Mouse (Mus musculus) lung, postnatal 10 days (tissue): ENCODE data around the gene Lpcat2.

Source experiments
- DNase-seq: peaks from one replicate; pipeline ENCODE4 v3.0.0; 2021

Gene Lpcat2

GRCm38 (mm10) chr8:92916082-92916481, 60.9 kb downstream of the Lpcat2 start:
- DNase-seq: no peak

GRCm38 (mm10) chr8:92921768-92922167, 66.6 kb downstream of the Lpcat2 start:
- no peak for DNase-seq

- no peak for DNase-seq
Observed at GRCm38 (mm10) chr8:92928986-92929385, 73.8 kb downstream of the Lpcat2 start.

GRCm38 (mm10) chr8:92938056-92938455, 82.9 kb downstream of the Lpcat2 start:
- no peak for DNase-seq

DNA sequence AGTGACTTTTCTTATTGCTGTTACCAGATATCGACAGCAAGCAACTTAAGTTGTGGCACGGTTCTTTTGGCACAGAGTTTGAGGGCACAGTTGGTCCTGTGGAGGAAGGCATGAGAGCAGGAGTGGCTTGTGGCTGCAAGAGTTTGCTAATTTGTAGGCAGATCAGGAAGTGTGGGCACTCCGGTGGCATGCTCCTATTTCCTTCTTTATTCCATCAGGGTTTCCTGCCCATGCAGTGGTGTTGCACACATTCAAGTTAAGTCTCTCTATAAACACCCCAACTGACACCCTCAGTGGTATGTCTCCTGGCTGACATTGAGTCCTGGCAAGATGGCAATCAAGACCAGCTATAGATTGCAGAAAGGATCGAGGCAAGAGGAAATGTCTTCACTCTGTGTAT, 93.9 kb downstream of the Lpcat2 start:
- no peak for DNase-seq

GRCm38 (mm10) chr8:92950639-92951371, 95.7 kb downstream of the Lpcat2 start:
- no peak for DNase-seq

GRCm38 (mm10) chr8:92954044-92954443, 98.9 kb downstream of the Lpcat2 start:
- no peak for DNase-seq

DNA sequence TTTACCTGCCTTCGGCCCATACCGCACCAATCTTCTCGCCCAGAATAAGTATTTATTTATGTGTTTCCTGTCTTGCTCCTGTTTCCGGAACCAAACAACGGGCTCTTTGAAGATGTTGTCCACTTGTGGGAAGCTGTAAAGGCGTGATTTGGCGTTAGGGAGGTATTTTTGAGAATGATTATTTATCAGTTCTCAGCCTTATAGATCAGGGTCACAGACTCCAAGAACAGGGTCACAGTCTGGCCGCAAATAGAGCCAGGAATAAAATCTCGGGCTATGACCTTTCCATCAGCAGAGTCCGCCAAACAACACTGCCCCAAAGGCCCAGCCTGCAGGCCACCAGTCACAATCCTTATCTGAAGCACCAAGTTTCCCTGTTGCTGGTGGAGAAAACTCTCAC, 104.6 kb downstream of the Lpcat2 start, which contains the start of gene Slc6a2:
Gene Slc6a2, plus strand, starts transcription at position 301 of the 400 bp plus-strand sequence.
- no peak for DNase-seq

- DNase-seq: no peak
Observed at GRCm38 (mm10) chr8:92960451-92960911, 105.3 kb downstream of the Lpcat2 start.

- DNase-seq: no peak
Observed at GRCm38 (mm10) chr8:92961088-92961487, 105.9 kb downstream of the Lpcat2 start.

GRCm38 (mm10) chr8:92964556-92964955, 109.4 kb downstream of the Lpcat2 start:
- no peak for DNase-seq
